Mouse (Mus musculus): ENCODE data around the gene Optn. TPM values are rescaled to one million over a fixed set of nuclear protein-coding genes. Genes with fewer than 3 reads are reported as not detected.

Gene Optn
- 22.8 and 38.4 TPM in 2 replicates for total RNA-seq (2014; rRNA removed; ENCODE audit: low replicate concordance)
- polyA plus RNA-seq (2015; fragmentation: Nextera tagmentation; extraction: Ambion mirVana) = 20.2 and 23.2 TPM in 2 replicates

DNA sequence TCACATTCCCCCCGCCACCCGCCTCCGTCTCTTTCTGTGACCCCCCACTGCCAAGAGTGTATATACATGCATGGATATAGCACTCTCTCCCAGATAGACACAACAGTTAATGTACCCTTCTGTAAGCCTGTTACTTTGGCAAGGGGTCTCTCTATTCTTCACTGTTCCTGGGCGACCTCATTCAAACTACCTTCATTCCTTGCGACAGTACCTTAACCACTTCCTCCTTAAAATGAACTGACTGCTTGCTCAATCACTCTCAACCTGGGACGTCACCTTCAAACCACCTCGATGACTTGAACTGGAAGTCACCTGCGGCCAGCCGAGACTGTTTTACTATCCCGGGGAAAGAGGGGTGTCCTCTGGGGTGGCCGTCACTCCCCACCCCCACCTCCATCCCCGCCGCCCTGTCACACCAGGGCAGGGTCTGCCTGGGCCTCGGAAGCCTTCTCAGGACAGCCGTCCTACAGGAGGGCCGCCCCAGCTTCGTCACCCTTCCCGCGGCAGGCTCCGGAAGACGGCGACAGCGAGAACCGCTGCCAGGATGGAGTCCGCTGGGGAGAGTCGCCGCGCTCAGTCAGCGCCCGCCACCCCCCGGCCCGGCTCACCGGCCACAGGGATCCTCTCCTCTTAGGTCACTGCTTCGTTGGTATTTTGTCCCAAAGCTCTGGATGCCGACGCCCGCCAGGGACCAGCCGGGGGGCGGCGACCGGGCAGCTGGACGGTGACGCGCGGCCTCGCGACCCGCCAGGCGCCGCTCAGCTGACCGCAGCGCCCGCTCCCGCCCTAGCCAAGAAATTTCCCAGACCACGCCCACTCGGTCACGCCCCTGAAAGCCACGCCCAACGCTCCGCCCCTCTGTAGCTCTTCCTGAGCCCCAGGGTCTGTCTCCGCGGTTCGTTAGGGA is at the start of gene Optn:
Gene Optn (minus strand): TSS at position 753 of the 907 bp plus-strand sequence.
- 3% methylated on average over 61 of the region's 63 CpGs for WGBS

DNA sequence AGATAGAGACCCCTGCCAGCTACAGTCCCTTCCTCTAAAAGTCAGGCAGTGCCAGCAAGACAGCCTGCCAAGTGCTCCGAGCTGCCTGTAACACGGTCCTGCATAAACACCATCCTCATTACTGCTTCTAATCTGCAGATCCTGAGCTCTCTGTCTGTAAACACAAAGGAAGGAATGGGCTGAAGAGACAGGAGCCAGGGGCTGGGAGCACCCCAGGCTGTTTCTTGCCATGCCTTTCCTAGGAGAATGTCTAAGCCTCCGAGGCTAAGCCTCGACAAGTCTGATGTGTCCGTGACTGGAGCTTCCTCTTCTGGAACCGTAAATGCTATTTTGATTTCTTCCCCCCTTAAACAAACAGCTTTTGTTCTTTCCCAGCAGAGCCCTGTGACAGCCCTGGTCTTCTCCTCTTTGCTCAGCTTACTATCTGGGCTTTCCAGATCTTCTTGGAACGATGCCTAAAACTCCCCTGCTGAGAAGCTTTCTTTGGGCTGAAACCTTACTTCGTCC is 49.0 kb upstream of the Optn start:
- no peak overlapping the region for H3K4me3 ChIP-seq (ENCODE audit: low read depth, low read length)
- no peaks in the 10 kb centered on the region for H3K27me3 ChIP-seq (ENCODE audit: control insufficient read depth, insufficient read depth, low read length)
- TF ChIP-seq CTCF (IDR thresholded peaks at IDR 0.05; ENCODE audit: low read depth) (no peak), EP300 (IDR thresholded peaks at IDR 0.05; ENCODE audit: low read depth) (no peak)
- ATAC-seq (ENCODE audit: insufficient read depth, low read depth) = no peak
- peak overlapping the region; percentile 4; the same call in 1 of the 2 replicates for H3K27ac ChIP-seq (ENCODE audit: low read depth)
- H3K4me2 ChIP-seq (ENCODE audit: low read depth, low read length) = peak overlapping the region; percentile 9; the same call in 1 of the 2 replicates
- peak; percentile 43 for DNase-seq (ENCODE audit: low spot score)
- H3K36me3 ChIP-seq (replicated peaks; ENCODE audit: control insufficient read depth, insufficient read depth, low read length) = no peaks in the 10 kb centered on the region
- no peak overlapping the region for H3K9ac ChIP-seq (replicated peaks; ENCODE audit: low read depth, low read length)
- WGBS = 22% methylated on average over 8 of the region's 8 CpGs
- H3K9me3 ChIP-seq (replicated peaks; ENCODE audit: control insufficient read depth, low read length) = peaks cover 4% of the 10 kb centered on the region; the same call in 1 of the 2 replicates
- H3K4me1 ChIP-seq (ENCODE audit: control insufficient read depth, insufficient read depth) = no peaks in the 10 kb centered on the region

More for the DNA sequence above, at the start of gene Optn:
- Histone ChIP-seq H3K27ac (ENCODE audit: low read depth) (peak within 1 kb of the TSS; percentile 60), H3K4me2 (ENCODE audit: low read depth, low read length) (peak within 1 kb of the TSS; percentile 88), H3K9ac (replicated peaks; ENCODE audit: low read depth, low read length) (peak within 1 kb of the TSS; percentile 34), H3K27me3 (ENCODE audit: control insufficient read depth, insufficient read depth, low read length) (no peaks in the 10 kb centered on the region), H3K9me3 (replicated peaks; ENCODE audit: control insufficient read depth, low read length) (no peaks in the 10 kb centered on the region), H3K36me3 (replicated peaks; ENCODE audit: control insufficient read depth, insufficient read depth, low read length) (no peaks in the 10 kb centered on the region), H3K4me3 (ENCODE audit: low read depth, low read length) (peak within 1 kb of the TSS; percentile 77), H3K4me1 (ENCODE audit: control insufficient read depth, insufficient read depth) (peaks cover 9% of the 10 kb centered on the region)
- DNase-seq (ENCODE audit: low spot score) = peak; percentile 81
- TF ChIP-seq CTCF (IDR thresholded peaks at IDR 0.05; ENCODE audit: low read depth) = no peak
- TF ChIP-seq EP300 (IDR thresholded peaks at IDR 0.05; ENCODE audit: low read depth) = no peak
- ATAC-seq (ENCODE audit: insufficient read depth, low read depth) = peak; percentile 96

DNA sequence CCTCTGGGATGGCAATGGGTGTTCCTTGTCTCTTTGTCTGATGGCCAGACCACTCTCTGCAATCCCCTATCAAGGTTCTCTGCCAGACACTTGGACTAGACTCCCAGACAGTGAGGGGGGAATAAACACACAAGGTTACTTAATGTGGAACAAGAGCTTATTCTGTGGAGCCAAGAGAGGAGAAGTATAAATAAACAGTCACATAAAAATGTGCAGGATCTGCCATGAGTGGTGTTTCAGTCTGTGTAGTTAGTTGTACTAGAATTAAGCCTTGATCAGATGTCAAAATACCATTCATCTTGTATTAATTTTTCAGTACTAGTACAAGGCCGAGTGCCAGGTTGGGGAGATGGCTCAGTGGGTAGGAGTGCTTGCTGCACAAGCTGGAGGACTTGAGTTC is 39.0 kb upstream of the Optn start:
- TF ChIP-seq CTCF (IDR thresholded peaks at IDR 0.05; ENCODE audit: low read depth) (no peak), EP300 (IDR thresholded peaks at IDR 0.05; ENCODE audit: low read depth) (no peak)
- ATAC-seq (ENCODE audit: insufficient read depth, low read depth) (no peak), DNase-seq (ENCODE audit: low spot score) (no peak)
- 43% methylated on average over 1 of the region's 1 CpGs for WGBS
- H3K4me2 ChIP-seq (ENCODE audit: low read depth, low read length) = no peak overlapping the region
- no peak overlapping the region for H3K27ac ChIP-seq (ENCODE audit: low read depth)
- no peaks in the 10 kb centered on the region for H3K27me3 ChIP-seq (ENCODE audit: control insufficient read depth, insufficient read depth, low read length)
- no peak overlapping the region for H3K4me3 ChIP-seq (ENCODE audit: low read depth, low read length)
- 0 out of 2 replicates have a peak, but pooled peaks cover 2% of the 10 kb centered on the region for H3K4me1 ChIP-seq (ENCODE audit: control insufficient read depth, insufficient read depth)
- no peaks in the 10 kb centered on the region for H3K36me3 ChIP-seq (replicated peaks; ENCODE audit: control insufficient read depth, insufficient read depth, low read length)
- no peak overlapping the region for H3K9ac ChIP-seq (replicated peaks; ENCODE audit: low read depth, low read length)
- peaks cover 14% of the 10 kb centered on the region; the same call in 1 of the 2 replicates for H3K9me3 ChIP-seq (replicated peaks; ENCODE audit: control insufficient read depth, low read length)

DNA sequence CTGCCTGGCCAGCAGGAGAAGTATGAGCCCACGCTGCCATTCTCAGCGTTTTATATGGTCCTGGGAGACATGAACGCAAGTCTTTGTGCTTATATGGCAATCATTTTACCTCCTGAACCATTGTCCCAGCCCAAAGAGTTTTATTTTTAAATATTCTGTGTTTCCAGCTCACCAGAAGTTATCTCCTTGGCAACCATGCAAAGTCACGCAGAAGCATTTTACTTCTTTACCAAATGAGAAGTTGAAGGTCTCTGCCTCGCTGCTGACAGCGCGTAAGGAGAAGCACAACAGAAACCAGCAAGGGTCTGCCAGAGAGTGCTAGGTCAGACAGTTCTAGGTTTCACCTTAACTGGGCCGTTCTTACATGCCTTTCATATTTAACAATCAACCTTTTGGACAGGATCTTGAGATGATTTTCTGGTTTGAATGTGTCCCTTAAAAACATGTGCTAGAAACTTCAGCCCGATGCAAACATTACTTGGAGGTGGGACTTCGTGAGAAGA is 37.9 kb upstream of the Optn start:
- Histone ChIP-seq H3K4me1 (ENCODE audit: control insufficient read depth, insufficient read depth) (0 out of 2 replicates have a peak, but pooled peaks cover 3% of the 10 kb centered on the region), H3K27ac (ENCODE audit: low read depth) (no peak overlapping the region), H3K9ac (replicated peaks; ENCODE audit: low read depth, low read length) (no peak overlapping the region), H3K27me3 (ENCODE audit: control insufficient read depth, insufficient read depth, low read length) (no peaks in the 10 kb centered on the region), H3K9me3 (replicated peaks; ENCODE audit: control insufficient read depth, low read length) (peaks cover 6% of the 10 kb centered on the region; the same call in 1 of the 2 replicates), H3K36me3 (replicated peaks; ENCODE audit: control insufficient read depth, insufficient read depth, low read length) (no peaks in the 10 kb centered on the region), H3K4me3 (ENCODE audit: low read depth, low read length) (no peak overlapping the region), H3K4me2 (ENCODE audit: low read depth, low read length) (no peak overlapping the region)
- ATAC-seq (ENCODE audit: insufficient read depth, low read depth) (no peak), DNase-seq (ENCODE audit: low spot score) (no peak)
- WGBS = 76% methylated on average over 10 of the region's 10 CpGs
- TF ChIP-seq CTCF (IDR thresholded peaks at IDR 0.05; ENCODE audit: low read depth) (no peak), EP300 (IDR thresholded peaks at IDR 0.05; ENCODE audit: low read depth) (no peak)

DNA sequence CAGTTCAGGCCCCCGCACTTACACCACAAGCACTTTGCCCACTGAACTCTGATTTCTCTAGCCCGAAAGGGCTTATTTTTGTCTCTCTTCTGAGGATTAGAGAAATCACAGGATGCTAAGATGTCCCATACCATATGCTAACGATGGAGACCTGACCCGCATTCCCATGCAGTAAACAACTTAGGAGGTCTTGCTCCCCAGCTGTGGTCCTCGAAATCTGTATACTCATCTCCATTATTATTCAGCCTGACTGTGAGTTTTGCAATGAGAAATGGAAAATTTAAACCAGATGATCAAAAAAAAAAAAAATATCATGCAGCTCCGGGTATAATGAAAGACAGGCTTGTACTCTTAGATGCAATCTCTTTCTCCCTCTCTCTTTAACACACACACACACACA is 35.3 kb upstream of the Optn start:
- H3K27ac ChIP-seq (ENCODE audit: low read depth) = no peak overlapping the region
- no peak overlapping the region for H3K9ac ChIP-seq (replicated peaks; ENCODE audit: low read depth, low read length)
- TF ChIP-seq EP300 (IDR thresholded peaks at IDR 0.05; ENCODE audit: low read depth) = no peak
- no peak for TF ChIP-seq CTCF (IDR thresholded peaks at IDR 0.05; ENCODE audit: low read depth)
- no peaks in the 10 kb centered on the region for H3K36me3 ChIP-seq (replicated peaks; ENCODE audit: control insufficient read depth, insufficient read depth, low read length)
- no peak for ATAC-seq (ENCODE audit: insufficient read depth, low read depth)
- no peak for DNase-seq (ENCODE audit: low spot score)
- WGBS = 76% methylated on average over 6 of the region's 6 CpGs
- H3K27me3 ChIP-seq (ENCODE audit: control insufficient read depth, insufficient read depth, low read length) = no peaks in the 10 kb centered on the region
- H3K4me3 ChIP-seq (ENCODE audit: low read depth, low read length) = no peak overlapping the region
- 0 out of 2 replicates have a peak, but pooled peaks cover 3% of the 10 kb centered on the region for H3K4me1 ChIP-seq (ENCODE audit: control insufficient read depth, insufficient read depth)
- H3K9me3 ChIP-seq (replicated peaks; ENCODE audit: control insufficient read depth, low read length) = 0 out of 2 replicates have a peak, but pooled peaks cover 5% of the 10 kb centered on the region
- no peak overlapping the region for H3K4me2 ChIP-seq (ENCODE audit: low read depth, low read length)
